Mouse (Mus musculus): ENCODE results near the gene Bbs9.

DNA sequence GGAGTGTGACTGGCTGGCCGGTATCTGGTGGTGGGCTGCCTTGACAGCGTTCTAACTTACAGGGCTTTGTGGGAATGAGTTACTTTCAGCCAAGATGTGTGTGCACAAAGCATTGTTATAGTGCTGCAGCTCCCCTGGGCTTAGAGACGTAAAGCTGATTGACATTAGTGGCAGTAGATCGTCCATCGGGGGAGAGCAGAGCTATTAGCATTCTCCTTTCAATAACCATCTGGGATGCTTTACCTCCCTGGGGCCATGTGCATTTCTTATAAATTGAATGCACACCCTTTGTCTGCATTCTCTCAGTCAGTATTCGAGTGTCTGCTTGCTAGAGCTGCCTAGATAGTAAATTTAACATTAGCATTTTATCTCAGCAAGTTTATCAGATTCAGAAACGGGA, 214.7 kb downstream of the Bbs9 start:
- no peak for TF ChIP-seq GATA1 (IDR thresholded peaks at IDR 0.05; ENCODE audit: borderline replicate concordance, low read length)
- TF ChIP-seq FLI1 (IDR thresholded peaks at IDR 0.05; ENCODE audit: low read length) = no peak
